Mouse (Mus musculus) monocyte, adult 59 days (primary cell): ENCODE results near the gene Rdh14. TPM values are rescaled to one million over a fixed set of nuclear protein-coding genes. Genes with fewer than 3 reads are reported as not detected.

Source experiments
- total RNA-seq, 2 experiments: library from RNA; stranded (reverse); gene quantifications; one replicate each; pipeline ENCODE4 v1.2.4; 2023

Rdh14 gene
- 1 to 10 TPM; 8.2 to 8.6 TPM for total RNA-seq

GRCm38 (mm10) chr12:10390671-10391441, at the start of gene Rdh14:
Gene Rdh14 (plus strand): TSS chr12:10390772.

GRCm38 (mm10) chr12:10369673-10370072, 20.9 kb upstream of the Rdh14 start, which contains the start of gene Nt5c1b:
Gene Nt5c1b (plus strand): TSS chr12:10369973.

Other genes starting within 250 kb of the Rdh14 start
- gene Nt5c1b, start 20.8 kb upstream of the Rdh14 start, total RNA-seq, result not detected